Mouse (Mus musculus): Measurements from ENCODE around the gene Aldoc. TPM values are rescaled to one million over a fixed set of nuclear protein-coding genes. Genes with fewer than 3 reads are reported as not detected.

The Aldoc gene
- total RNA-seq, 2 experiments from 2014 or later = 853 to 900 TPM

DNA sequence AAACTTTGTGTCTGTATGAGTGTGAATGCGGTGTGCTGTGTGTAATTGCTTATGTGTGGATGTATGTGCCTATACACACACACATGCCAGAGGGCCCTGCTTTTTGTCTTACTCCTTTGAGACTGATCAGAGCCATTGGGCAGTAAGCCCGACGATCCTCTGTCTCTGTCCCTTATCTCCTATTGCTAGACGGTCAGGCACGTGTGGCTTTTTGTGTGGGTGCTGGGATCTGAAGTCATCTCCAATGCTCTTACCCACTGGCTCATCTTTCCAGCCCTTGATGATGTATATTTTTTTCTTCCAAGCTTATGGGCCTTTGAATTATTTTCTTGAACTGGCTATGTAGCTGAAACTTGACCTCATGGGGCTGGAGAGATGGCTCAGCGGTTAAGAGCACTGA lies 32.1 kb downstream of the Aldoc start:
- no peak for TF ChIP-seq CTCF (conservative IDR thresholded peaks at IDR 0.05)
- no peak for DNase-seq (ENCODE audit: low spot score in 2 of 2)
- Histone ChIP-seq H3K4me3 (no peak overlapping the region), H3K27ac (no peak overlapping the region)

DNA sequence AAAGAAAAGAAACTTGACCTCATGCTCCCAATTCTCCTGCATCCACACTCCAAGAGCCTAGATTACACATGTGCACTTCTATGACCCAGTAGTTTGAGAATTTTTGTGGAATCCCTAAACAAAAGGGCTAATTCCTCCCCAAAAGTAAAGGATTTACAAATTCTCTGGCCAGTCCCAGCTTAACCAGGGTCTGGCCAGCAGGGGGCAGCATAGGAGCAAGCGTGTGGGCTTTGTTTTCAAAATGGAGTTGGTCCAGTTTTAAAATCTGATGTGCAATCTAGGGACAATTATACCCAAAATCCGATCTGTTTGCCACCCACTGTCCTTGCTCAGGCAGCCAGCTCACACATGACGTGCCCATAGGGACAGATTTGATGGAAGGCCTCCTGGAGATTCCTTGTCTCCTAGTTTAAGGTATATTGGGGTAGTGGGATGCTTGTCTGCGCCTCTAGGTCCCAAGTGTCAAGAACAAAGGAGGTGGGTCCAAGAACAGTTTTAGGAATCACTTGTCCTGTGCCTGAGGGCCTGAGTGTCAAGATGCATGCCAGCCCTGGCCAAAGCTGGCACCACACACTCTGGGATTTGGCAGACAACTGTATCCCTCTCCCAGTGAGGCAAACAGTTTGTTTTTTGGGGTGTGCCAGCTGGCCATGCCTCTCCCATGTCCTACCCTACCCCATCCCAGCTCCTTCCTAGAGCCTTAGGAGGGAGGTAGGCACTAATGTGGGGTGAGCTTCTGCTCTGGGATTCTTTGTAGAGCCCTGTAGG lies 32.9 kb downstream of the Aldoc start:
- peak in 1 of 2 experiments; percentile 80 for DNase-seq (ENCODE audit: low spot score in 2 of 2)

DNA sequence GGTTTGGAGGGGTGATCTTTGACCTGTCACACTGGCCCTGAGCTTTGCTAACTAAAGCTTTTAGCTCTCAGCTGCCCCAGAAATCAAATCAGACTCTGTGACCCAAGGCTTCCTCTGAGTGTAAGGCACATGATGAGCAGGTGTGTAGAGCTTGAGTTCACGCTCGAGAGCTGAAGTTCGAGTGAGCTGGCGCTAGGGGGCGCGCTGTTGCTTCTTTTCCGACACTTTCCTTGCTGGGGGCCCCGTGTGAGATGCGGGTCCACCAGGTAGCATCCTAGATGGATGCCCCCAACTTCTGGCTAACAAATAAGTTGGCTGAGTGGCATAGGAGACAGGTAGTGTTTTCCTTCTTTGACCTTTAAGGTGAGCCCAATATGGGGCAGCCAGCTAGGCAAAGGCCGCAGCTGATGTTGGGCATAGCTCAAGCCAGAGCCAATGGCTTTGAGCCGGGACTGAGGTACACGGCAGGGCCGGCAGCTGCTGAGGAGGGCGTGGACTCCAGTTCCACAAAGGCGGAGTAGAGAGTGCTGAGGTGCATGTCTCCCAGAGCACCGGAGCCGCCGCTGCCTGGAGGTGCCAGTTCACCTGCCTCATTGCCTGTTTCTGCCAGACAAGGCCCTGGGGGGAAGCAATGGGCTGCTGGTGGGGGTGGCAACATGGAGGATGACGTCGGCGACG lies 35.7 kb downstream of the Aldoc start:
- no peak overlapping the region for H3K4me3 ChIP-seq
- H3K27ac ChIP-seq = no peak overlapping the region
- peak; percentile 89 for TF ChIP-seq CTCF (conservative IDR thresholded peaks at IDR 0.05)
- DNase-seq (ENCODE audit: low spot score in 2 of 2) = peak in 1 of 2 experiments; percentile 52

More for the DNA sequence above, 32.9 kb downstream of the Aldoc start:
- H3K27ac ChIP-seq = no peak overlapping the region
- H3K4me3 ChIP-seq = no peak overlapping the region
- peak; percentile 93 for TF ChIP-seq CTCF (conservative IDR thresholded peaks at IDR 0.05)

DNA sequence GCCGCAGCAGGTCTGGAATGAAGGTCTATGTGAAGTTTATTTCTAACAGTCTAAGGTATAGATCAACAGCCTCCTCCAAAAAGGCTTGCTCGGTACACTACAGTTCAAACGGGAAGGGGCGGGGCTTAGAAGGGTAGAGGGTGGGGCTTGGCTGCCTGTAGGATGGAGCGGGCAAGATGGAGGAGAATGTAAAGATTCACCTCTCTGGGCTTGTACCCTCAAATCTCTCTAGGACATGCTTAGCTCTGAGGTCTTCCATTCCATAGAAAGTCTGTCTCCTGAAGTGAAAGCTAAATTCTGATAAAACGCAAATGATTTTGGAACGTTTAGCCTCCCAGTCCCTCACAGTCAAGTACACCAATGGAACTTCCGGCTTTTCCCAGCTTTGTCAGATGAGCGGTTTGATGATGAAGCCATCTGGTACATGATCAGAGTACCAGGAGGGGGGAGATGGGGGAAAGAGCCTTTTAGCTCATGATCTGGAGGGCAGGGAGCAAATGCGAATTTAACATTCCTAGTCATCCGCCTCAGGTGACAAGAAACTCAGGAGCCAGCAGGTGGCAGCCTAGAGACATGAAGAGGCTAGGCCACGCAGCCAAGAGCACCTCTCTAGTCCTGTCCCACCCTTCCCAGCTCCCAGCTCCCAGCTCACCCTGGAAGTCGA lies 37.5 kb downstream of the Aldoc start:
- peak; percentile 59 to 69 for DNase-seq (ENCODE audit: low spot score in 2 of 2)
- Histone ChIP-seq H3K27ac (no peak overlapping the region), H3K4me3 (peak overlapping the region; percentile 49)
- peak; percentile 86 for TF ChIP-seq CTCF (conservative IDR thresholded peaks at IDR 0.05)

DNA sequence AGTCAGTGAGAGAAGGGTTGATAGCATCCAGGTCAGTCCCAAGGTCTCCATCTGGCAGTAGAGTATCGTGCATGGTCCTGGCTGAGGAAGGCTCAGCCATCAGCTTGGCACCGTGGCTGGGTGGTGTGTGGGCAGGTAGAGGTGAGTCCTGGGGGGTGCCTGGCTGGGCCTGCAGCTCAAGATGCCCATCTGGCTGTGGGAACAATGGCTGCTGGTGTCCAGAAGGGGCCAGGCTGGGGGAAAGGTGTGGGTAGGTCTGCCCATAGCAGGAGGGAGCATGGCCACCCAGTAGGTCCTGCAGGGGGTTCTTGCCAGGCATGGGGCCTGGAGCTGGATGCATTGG lies 38.0 kb downstream of the Aldoc start:
- no peak overlapping the region for H3K27ac ChIP-seq
- DNase-seq (ENCODE audit: low spot score in 2 of 2) = no peak
- no peak overlapping the region for H3K4me3 ChIP-seq
- no peak for TF ChIP-seq CTCF (conservative IDR thresholded peaks at IDR 0.05)

DNA sequence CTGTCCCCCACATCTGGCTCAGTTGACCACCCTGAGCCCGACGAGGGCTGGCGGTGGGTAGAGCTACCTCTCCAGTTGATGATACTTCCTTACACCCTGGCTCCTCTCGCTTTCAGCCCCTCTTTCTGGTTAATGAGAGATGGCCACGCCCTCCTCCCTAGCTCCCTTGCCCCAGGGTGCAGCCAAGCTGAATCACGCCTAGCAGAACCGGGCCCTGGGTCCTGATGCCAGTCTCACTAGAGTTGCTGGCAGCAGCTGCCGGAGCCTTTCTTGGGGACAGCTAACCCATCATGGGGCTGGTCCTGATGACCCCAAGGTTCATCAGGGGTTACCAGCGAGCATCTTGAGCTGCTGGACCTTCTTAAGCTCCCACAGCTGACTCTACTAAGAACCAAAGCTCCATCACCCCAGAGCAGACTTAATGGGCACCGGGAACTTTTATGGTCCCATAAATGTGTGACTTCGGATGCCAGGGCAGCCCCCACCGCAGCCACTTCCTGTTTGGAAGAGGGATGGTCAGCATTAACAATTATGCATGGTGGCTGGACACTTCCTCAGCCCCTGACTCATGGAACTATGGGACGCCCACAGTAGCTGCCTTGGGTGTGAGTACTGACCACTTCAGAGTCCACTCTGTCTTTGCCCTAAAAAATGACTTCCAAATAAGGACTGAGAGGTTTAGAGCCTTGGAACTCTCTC lies 40.7 kb downstream of the Aldoc start:
- TF ChIP-seq CTCF (conservative IDR thresholded peaks at IDR 0.05) = no peak
- H3K27ac ChIP-seq = no peak overlapping the region
- no peak for DNase-seq (ENCODE audit: low spot score in 2 of 2)

DNA sequence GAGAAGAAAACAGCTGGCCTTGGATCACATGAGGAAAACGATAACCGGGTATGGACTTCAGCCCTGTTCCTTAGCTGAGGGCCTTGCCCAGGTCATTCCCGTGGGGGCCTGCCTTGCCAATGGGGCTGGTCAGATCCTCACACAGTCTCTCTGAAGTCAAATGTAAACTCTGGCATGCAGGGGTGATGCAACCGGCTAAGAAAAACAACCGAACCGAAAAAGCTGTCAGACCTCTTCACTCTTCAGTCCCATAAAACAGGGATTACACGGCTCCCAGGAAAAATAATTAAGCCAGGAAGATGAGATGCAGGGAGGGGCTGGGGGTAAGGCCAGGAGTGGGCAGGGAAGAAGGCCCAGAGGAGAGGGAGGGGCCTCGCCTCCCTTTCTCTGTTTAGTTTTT lies 41.3 kb downstream of the Aldoc start:
- no peak for DNase-seq (ENCODE audit: low spot score in 2 of 2)
- TF ChIP-seq CTCF (conservative IDR thresholded peaks at IDR 0.05) = no peak

More for the DNA sequence above, 40.7 kb downstream of the Aldoc start:
- no peak overlapping the region for H3K4me3 ChIP-seq

DNA sequence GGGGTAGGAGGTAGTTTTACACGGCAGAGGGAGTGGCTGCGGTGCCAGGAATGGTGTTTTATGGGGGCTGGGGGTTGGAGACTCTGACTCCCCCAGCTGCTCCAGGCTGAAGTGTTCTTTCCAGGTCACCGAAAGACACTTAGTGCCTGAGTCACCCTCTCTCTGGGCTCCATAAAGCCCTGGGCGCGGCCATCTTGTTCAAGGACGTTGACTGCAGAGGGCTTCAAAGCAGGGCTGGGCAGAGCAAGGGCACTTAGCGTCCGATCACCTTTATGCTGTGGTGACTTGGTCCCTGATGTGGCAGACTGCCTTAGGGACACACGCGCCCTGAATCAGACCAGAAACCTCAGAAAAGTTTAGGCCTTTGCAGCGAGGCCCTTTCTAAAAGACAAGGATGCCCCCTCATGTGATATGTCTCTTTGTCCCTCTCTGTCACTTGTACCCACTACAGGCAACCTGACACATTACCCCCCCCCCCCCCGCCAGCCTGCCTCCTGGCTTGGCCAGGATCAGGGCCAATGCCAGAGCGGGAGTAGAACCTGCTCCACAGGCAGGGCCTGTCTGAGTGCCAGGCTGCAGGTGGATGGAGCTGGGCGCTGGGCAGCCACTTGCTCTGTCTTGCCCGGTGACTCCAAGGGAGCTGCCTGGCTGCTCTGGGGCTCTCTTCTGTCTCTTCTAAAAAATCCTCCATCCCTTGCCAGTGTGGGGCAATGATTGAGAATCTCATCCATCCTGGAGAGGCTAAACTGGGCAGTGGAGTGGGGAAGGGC lies 44.9 kb downstream of the Aldoc start:
- Histone ChIP-seq H3K4me3 (no peak overlapping the region), H3K27ac (no peak overlapping the region)
- DNase-seq (ENCODE audit: low spot score in 2 of 2) = no peak
- no peak for TF ChIP-seq CTCF (conservative IDR thresholded peaks at IDR 0.05)

More for the DNA sequence above, 41.3 kb downstream of the Aldoc start:
- H3K4me3 ChIP-seq = no peak overlapping the region
- no peak overlapping the region for H3K27ac ChIP-seq

DNA sequence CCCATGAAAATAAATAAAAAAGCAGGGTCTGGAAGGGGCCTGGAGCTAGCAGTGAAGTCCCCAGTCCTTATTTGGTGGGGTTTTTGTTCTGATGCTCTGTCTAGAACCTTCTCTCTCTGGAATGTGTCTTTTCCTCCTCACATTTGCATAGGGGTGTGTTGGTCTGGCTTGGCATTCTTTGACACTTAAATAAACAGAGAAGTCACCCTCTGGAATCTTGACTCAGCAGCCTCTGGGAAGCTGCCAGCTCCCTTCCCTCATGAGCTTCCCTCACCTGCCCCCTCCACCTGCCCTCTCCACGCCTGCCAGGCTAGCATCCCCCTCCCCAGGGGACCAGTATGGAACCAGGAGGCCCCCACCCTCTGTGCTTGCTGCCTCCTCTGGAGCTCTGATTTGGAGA lies 47.6 kb downstream of the Aldoc start:
- Histone ChIP-seq H3K4me3 (no peak overlapping the region), H3K27ac (no peak overlapping the region)
- DNase-seq (ENCODE audit: low spot score in 2 of 2) = no peak
- no peak for TF ChIP-seq CTCF (conservative IDR thresholded peaks at IDR 0.05)

DNA sequence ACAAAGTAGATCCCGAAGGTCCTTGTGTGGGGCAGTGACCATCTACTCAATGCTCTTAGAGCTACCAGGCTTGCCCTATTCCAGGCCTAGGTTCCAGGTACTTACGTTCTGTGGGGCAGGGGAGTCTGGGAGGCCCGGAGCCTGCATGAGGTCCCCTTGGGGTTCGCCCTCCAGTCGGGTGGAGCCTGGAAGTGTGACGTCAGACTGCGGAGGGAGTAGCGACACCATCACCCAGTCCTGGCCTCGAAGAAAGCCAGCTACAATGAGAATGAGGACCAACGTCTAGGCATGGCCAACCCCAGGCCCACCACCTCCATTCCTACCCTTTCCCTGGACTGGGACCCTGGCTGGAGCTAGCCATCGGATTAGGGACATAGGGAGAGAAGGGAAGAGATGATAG lies 48.9 kb downstream of the Aldoc start:
- DNase-seq (ENCODE audit: low spot score in 2 of 2) = no peak
- H3K27ac ChIP-seq = no peak overlapping the region
- TF ChIP-seq CTCF (conservative IDR thresholded peaks at IDR 0.05) = no peak
- H3K4me3 ChIP-seq = no peak overlapping the region

DNA sequence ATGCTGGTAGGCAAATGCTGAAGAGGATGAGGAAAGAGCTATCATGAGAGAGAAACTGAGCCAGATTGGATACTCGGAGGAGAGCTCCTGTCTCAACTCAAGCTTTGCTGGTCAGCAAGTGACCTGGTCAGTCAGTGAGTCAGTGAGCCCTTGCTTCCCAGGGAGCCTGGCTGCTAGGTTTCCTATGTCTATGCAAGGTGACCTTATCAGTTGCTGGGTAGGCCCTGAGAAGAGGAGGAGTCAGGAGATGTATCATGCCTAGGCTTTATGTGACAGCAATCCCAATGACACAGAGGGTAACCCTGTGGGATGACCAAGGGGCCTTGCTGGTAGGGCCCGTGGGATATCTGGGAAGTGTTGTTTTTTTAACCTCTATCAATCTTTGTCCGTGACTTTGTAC lies 49.4 kb downstream of the Aldoc start:
- H3K27ac ChIP-seq = no peak overlapping the region
- DNase-seq (ENCODE audit: low spot score in 2 of 2) = no peak
- no peak for TF ChIP-seq CTCF (conservative IDR thresholded peaks at IDR 0.05)
- no peak overlapping the region for H3K4me3 ChIP-seq

DNA sequence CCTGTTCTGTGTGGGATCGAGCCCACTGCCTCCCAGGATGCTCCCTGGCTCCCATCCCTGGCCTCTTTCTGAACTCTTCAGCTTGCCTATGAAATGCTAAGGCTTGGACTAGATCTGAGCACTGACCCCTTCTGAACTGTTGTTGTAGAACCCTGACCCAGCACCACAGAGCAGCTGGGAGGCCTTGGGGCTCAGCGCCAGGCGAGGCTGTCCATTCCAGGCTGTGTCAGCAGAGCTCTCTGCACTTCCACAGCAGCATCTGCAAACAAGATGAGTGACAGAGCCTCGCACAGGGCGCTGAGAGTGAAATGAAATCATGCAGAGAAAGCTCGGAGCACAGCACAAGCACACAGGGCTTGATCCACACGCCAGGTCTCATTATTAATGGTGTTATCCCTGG lies 49.8 kb downstream of the Aldoc start:
- no peak for TF ChIP-seq CTCF (conservative IDR thresholded peaks at IDR 0.05)
- DNase-seq (ENCODE audit: low spot score in 2 of 2) = no peak
- H3K27ac ChIP-seq = no peak overlapping the region
- H3K4me3 ChIP-seq = no peak overlapping the region

Data from layer of hippocampus, adult 2 months (tissue).